Mouse (Mus musculus): ENCODE data around the gene Cers2. TPM values are rescaled to one million over a fixed set of nuclear protein-coding genes. Genes with fewer than 3 reads are reported as not detected.

Gene Cers2
- polyA plus RNA-seq, 1 experiment from 2014 or later: 101 TPM

DNA sequence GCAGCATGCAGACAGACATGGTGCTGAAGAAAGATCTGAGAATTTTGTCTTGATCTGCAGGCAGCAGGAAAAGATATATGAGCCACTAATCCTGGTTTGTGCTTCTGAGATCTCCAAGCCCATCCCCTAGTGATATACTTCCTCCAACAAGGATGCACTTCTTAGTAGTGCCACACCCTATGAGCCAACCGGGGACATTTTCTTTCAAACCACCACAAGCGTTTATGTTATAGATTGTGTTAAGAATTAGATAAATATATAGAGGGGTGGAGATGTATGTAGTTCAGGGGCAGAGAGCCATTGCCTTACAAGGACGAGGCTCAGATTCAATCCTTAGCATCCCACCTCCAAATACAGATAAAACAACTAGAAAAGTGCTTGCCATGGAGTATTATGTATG lies 4.1 kb upstream of the Cers2 start:
- ATAC-seq (ENCODE audit: low FRiP score, low read depth): no peak
- WGBS: 72% methylated on average over 3 of the region's 3 CpGs

DNA sequence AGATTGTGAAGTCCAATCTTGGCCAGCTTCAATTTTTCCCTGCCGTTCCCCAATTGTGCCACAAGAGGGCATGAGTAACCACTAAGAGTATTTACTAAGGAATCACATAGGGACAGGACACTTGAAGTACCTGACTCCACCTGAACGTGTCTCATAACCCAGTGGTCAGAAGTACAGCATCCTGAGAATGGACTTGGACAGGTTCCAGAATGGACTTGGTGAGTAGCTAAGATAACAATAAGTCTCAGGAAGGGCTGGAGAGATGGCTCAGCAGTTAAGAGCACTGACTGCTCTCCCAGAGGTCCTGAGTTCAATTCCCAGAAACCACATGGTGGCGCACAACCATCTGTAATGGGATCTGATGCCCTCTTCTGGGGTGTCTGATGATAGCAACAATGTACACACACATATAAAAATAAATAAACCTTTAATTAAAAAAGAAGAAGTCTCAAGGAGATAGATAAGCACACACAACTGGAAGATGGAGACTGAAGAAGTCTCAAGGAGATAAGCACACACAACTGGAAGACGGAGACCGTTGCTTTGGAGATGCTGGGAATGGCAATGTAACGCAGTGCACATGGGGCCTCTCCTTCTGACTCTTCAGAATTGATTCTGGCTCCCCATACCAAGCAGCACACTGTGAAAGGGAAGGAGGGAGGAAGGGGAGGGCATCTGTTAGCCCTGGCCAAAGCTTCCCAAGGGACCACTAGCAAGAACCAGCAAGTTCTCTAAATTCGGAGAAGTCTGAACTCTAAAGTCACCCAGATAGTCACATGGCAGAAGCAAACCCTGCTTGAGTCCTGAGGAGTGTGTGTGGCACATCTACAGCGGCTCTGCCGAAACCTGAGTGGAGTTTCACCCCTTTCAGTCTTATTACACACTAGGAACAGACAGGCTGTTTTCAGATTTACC lies 3.4 kb upstream of the Cers2 start:
- no peak overlapping the region for H3K4me2 ChIP-seq
- no peaks in the 10 kb centered on the region for H3K27me3 ChIP-seq
- H3K9ac ChIP-seq: no peak overlapping the region
- 63% methylated on average over 9 of the region's 9 CpGs for WGBS
- peaks cover 14% of the 10 kb centered on the region for H3K4me1 ChIP-seq (replicated peaks)
- ATAC-seq (ENCODE audit: low FRiP score, low read depth): no peak
- H3K4me3 ChIP-seq: no peak overlapping the region
- H3K36me3 ChIP-seq: no peaks in the 10 kb centered on the region
- no peak overlapping the region for H3K27ac ChIP-seq (replicated peaks)
- no peaks in the 10 kb centered on the region for H3K9me3 ChIP-seq

More for the DNA sequence above, 4.1 kb upstream of the Cers2 start:
- Histone ChIP-seq H3K27ac (replicated peaks) (no peak overlapping the region), H3K27me3 (no peaks in the 10 kb centered on the region), H3K36me3 (no peaks in the 10 kb centered on the region), H3K9me3 (no peaks in the 10 kb centered on the region), H3K4me3 (no peak overlapping the region), H3K4me2 (no peak overlapping the region), H3K4me1 (replicated peaks) (peaks cover 8% of the 10 kb centered on the region), H3K9ac (no peak overlapping the region)

DNA sequence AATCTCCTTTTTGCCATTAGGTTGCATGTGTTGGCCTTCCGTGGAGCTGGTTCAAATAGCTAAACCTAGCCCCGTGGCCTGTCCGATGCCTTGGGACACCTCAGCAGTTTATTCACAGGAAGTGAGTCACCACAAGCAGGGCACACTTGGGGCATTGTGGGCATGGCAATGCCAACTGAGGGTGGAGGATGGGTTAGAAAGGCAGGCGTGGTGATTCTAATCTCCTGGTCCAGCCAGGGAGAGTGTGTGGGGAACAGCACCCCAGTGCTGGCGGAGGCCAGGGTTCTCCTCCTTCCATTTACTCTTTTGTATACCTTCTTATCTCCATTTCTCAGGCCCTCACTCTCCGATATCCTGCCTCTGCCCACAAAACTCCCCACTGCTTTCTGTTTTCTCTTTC lies 2.0 kb upstream of the Cers2 start:
- H3K9me3 ChIP-seq: no peaks in the 10 kb centered on the region
- 94% methylated on average over 6 of the region's 6 CpGs for WGBS
- no peak overlapping the region for H3K4me2 ChIP-seq
- H3K4me3 ChIP-seq: no peak overlapping the region
- no peaks in the 10 kb centered on the region for H3K27me3 ChIP-seq
- H3K9ac ChIP-seq: no peak overlapping the region
- no peaks in the 10 kb centered on the region for H3K36me3 ChIP-seq
- no peak for ATAC-seq (ENCODE audit: low FRiP score, low read depth)
- peaks cover 25% of the 10 kb centered on the region for H3K4me1 ChIP-seq (replicated peaks)
- H3K27ac ChIP-seq (replicated peaks): no peak overlapping the region

DNA sequence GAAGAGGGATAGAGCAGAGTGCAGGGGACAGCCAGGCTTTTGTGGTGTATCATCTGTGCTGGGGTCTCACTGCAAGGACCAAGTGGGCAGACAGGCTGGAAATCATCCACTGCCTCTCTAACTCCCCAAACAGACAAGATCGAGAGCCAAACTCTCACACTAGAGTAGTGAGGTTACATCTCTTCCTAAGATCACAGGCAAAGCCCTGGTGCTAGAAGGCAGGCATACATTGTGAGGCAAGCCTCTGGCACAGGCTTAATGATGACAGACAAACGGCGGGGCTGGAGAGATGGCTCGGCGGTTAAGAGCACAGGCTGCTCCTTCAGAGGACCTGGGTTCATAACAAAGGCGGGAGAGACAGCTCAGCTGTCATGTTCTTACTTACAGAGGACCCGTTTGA lies 1.1 kb upstream of the Cers2 start:
- no peaks in the 10 kb centered on the region for H3K27me3 ChIP-seq
- H3K4me2 ChIP-seq: no peak overlapping the region
- H3K9me3 ChIP-seq: no peaks in the 10 kb centered on the region
- H3K4me3 ChIP-seq: no peak overlapping the region
- H3K9ac ChIP-seq: no peak overlapping the region
- no peaks in the 10 kb centered on the region for H3K36me3 ChIP-seq
- WGBS: 52% methylated on average over 7 of the region's 7 CpGs
- peaks cover 30% of the 10 kb centered on the region for H3K4me1 ChIP-seq (replicated peaks)
- ATAC-seq (ENCODE audit: low FRiP score, low read depth): no peak
- H3K27ac ChIP-seq (replicated peaks): no peak overlapping the region

DNA sequence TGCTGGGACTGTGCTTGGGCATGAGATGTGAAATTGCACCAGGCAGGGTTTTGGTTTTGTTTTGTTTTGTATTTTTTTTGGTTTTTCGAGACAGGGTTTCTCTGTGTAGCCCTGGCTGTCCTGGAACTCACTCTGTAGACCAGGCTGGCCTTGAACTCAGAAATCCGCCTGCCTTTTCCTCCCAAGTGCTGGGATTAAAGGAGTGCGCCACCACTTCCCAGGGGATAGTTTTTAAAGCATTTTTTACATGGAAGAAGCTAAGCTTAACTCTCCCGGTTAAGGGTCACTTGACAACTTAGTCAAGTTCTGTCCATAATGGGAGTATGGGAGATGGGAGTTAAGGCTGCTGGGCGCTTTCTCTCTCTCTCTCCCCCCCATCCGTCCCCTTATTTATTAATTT lies 516 bp upstream of the Cers2 start:
- ATAC-seq (ENCODE audit: low FRiP score, low read depth): no peak
- H3K36me3 ChIP-seq: no peaks in the 10 kb centered on the region
- H3K9me3 ChIP-seq: no peaks in the 10 kb centered on the region
- H3K4me2 ChIP-seq: peak overlapping the region; percentile 82
- H3K27ac ChIP-seq (replicated peaks): peak overlapping the region; percentile 88; the same call in 1 of the 2 replicates
- H3K9ac ChIP-seq: no peak overlapping the region
- H3K27me3 ChIP-seq: no peaks in the 10 kb centered on the region
- 65% methylated on average over 6 of the region's 6 CpGs for WGBS
- peaks cover 34% of the 10 kb centered on the region for H3K4me1 ChIP-seq (replicated peaks)
- peak overlapping the region; percentile 71 for H3K4me3 ChIP-seq

DNA sequence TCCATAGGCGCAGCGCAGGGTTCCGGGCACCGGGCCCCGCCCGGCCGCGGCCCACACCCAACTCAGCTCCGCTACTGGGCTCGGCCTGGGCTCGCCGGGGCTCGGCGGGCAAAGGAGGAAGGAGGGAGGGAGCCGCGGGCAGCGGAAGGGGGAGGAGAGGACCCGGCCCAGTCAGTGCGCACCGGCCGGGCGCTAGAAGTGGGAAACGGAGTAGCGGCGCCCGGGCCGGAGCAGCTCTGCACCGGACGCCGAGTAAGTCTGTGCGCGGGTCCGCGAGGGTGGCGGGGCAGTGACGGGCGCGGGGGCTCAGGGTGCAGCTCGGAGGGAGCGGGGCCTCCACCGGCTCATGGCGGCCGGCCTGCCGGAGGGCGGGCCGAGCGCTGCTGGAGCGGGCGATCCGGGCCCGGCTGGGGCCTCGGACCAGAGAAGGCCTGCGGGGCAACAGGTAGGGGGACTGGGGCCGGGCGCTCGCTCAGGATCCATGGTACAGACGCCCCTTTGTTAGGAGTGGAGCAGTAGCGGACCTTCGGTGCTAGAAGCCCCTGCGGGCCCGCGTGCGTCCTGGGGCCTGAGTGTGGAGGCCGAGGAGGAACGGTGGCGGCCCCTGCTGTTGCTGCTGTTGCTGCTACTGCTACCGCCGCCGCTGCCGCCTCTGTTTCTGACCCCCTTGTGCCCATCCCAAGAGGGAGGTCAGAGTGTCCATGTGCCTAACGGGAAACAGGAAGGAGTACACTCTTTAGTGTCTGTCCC lies 678 bp downstream of the Cers2 start:
- Histone ChIP-seq H3K9ac (peak overlapping the region; percentile 88), H3K36me3 (0 out of 2 replicates have a peak, but pooled peaks cover 6% of the 10 kb centered on the region), H3K9me3 (no peaks in the 10 kb centered on the region), H3K4me1 (replicated peaks) (peaks cover 38% of the 10 kb centered on the region), H3K4me3 (peak overlapping the region; percentile 71), H3K4me2 (peak overlapping the region; percentile 82), H3K27ac (replicated peaks) (peak overlapping the region; percentile 88), H3K27me3 (no peaks in the 10 kb centered on the region)
- ATAC-seq (ENCODE audit: low FRiP score, low read depth): peak; percentile 87
- under 1% methylated on average over 62 of the region's 71 CpGs for WGBS

DNA sequence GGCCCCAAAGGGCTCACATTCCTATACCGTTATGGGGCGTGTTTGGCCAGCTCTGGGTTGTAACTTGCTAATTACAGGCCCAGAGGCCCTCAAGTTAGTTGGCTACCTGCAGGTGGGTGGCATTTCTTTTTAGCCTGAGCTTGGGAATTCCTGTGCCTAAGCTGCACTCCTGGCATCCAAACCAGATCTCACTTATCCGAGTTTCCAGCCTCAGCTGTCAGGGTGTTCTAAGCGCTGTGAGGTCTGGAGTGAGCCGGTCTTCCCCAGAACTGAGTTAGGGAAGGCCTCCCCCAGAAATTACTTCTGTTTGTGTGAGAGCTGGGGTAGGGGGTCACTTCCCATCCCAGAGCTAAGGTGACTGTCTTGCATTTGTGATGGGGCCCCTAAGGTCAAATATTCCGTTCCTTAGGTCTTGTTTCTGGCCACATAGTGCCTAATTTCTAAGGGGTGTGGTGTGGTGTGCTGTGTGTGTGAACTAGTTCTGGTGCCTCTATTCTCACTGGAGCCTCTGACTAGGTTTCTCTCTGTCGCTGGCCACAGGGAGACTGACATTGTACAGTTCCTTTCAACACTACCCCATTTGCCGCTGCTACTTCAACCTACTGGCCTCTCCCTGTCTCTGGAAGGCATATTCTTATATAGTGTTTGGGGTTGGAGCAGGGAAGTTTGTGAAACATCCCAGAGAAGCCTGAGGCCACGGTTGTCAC lies 1.4 kb downstream of the Cers2 start:
- ATAC-seq (ENCODE audit: low FRiP score, low read depth): no peak
- 13% methylated on average over 9 of the region's 9 CpGs for WGBS
- Histone ChIP-seq H3K27me3 (no peaks in the 10 kb centered on the region), H3K9me3 (no peaks in the 10 kb centered on the region), H3K36me3 (peaks cover 13% of the 10 kb centered on the region), H3K9ac (peak overlapping the region; percentile 88), H3K27ac (replicated peaks) (peak overlapping the region; percentile 88), H3K4me1 (replicated peaks) (peaks cover 38% of the 10 kb centered on the region), H3K4me2 (peak overlapping the region; percentile 82), H3K4me3 (peak overlapping the region; percentile 71)

DNA sequence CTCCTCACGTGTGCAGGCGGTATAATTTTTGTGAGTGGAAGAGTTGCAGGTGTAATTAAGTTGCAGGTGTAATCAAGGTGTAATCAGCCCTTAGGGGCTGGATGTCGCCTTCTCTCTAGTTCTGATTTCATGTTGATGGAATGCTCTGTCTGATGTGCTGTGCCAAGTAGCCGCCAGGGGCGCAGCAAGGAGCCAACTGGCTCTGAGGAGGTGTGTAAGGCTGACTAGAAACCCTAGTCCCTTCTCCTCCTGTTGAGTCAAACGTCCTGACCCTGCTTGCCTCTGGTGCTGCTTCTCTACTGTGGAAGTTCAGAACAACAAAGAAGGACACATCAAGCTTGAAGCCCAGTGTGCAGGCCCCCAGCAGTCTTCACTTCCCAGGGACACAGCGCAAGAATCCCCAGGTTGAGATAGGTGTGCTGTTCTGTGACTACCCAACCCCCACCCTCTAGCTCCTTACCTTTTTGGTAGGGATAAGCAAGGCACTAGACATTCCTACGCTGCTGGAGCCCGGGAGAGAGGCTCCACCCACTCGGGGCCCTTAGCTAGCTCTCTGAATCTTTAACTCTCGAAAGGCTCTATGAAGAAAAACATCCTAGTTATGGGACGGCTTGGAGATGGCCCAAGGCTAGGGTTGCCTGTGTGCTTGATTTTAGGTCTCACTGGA lies 3.0 kb downstream of the Cers2 start:
- WGBS: 24% methylated on average over 12 of the region's 12 CpGs
- Histone ChIP-seq H3K4me2 (peak overlapping the region; percentile 7; the same call in 1 of the 2 replicates), H3K9ac (no peak overlapping the region), H3K9me3 (no peaks in the 10 kb centered on the region), H3K27me3 (no peaks in the 10 kb centered on the region), H3K36me3 (peaks cover 28% of the 10 kb centered on the region), H3K4me1 (replicated peaks) (peaks cover 38% of the 10 kb centered on the region), H3K4me3 (no peak overlapping the region), H3K27ac (replicated peaks) (0 out of 2 replicates have a peak overlapping the region, but pooled peaks have one; percentile 23)
- ATAC-seq (ENCODE audit: low FRiP score, low read depth): no peak

DNA sequence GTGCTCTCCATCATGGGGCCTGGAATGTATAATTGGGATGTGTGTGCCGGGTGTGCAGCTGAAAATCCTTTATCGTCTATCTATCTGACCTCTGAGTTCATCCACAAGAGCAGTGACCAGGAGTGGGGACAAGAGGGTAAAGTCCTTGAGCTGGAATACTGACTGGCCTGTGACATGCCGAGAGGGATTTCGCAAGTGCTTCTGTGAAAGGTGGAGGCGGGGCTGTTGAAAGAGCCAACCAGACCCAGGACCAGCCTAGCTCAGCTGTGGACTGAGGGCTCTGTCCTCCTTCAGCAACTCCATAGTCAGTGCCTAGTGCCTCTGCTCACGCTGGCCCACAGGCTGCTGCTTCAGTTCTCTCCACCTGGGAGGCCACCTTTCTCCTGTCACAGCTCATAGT lies 4.0 kb downstream of the Cers2 start:
- H3K4me2 ChIP-seq: no peak overlapping the region
- peaks cover 38% of the 10 kb centered on the region for H3K36me3 ChIP-seq
- no peaks in the 10 kb centered on the region for H3K9me3 ChIP-seq
- H3K27me3 ChIP-seq: no peaks in the 10 kb centered on the region
- H3K4me1 ChIP-seq (replicated peaks): peaks cover 38% of the 10 kb centered on the region
- no peak overlapping the region for H3K27ac ChIP-seq (replicated peaks)
- no peak overlapping the region for H3K9ac ChIP-seq
- no peak overlapping the region for H3K4me3 ChIP-seq
- ATAC-seq (ENCODE audit: low FRiP score, low read depth): no peak
- 45% methylated on average over 6 of the region's 6 CpGs for WGBS

DNA sequence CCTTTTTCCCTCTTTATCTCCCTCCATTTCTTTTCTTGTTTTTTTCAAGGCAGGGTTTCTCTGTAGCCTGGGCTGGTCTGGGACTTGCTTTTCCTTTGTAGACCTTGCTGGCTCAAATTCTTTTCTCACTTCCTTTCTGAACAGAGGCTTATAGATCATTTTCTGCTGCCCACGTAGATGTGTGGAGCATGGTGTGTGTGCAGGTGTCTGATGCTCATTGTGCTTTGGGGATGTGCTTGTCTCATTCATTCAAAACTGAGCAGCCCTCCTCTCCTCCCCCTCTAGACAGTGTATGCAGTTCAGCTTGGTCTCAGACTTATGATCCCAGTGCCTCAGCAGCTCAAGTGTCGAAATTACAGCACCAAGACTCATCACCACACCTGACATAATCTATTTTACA lies 4.5 kb downstream of the Cers2 start:
- ATAC-seq (ENCODE audit: low FRiP score, low read depth): no peak
- Histone ChIP-seq H3K4me2 (no peak overlapping the region), H3K9ac (no peak overlapping the region), H3K9me3 (no peaks in the 10 kb centered on the region), H3K4me1 (replicated peaks) (peaks cover 36% of the 10 kb centered on the region), H3K4me3 (no peak overlapping the region), H3K27me3 (no peaks in the 10 kb centered on the region), H3K27ac (replicated peaks) (no peak overlapping the region), H3K36me3 (peaks cover 44% of the 10 kb centered on the region)
- WGBS: 66% methylated on average over 2 of the region's 2 CpGs

Measured in hindbrain, embryonic 15.5 days (tissue).